Mouse (Mus musculus): ENCODE results near the gene Tgfbi.

Gene Tgfbi

GRCm38 (mm10) chr13:56644031-56644430, 34.7 kb downstream of the Tgfbi start:
- no peak for DNase-seq

- no peak for DNase-seq
These were observed 36.4 kb downstream of the Tgfbi start for GRCm38 (mm10) chr13:56645744-56646143.

- DNase-seq: peak; percentile 49
These were observed 38.5 kb downstream of the Tgfbi start for GRCm38 (mm10) chr13:56647597-56648405.

GRCm38 (mm10) chr13:56650020-56650419, 40.7 kb downstream of the Tgfbi start:
- DNase-seq: no peak

- DNase-seq: no peak
These were observed 43.1 kb downstream of the Tgfbi start for GRCm38 (mm10) chr13:56652381-56652780.

- no peak for DNase-seq
These were observed 44.9 kb downstream of the Tgfbi start for GRCm38 (mm10) chr13:56654176-56654575.

- peak; percentile 90 for DNase-seq
These were observed 48.7 kb downstream of the Tgfbi start for GRCm38 (mm10) chr13:56657946-56658512.

- peak; percentile 61 for DNase-seq
These were observed 49.6 kb downstream of the Tgfbi start for GRCm38 (mm10) chr13:56658931-56659330.

- DNase-seq: no peak
These were observed 52.7 kb downstream of the Tgfbi start for GRCm38 (mm10) chr13:56661914-56662621.

- no peak for DNase-seq
These were observed 55.2 kb downstream of the Tgfbi start for GRCm38 (mm10) chr13:56664256-56665170.

GRCm38 (mm10) chr13:56671206-56671605, 61.9 kb downstream of the Tgfbi start:
- DNase-seq: no peak

GRCm38 (mm10) chr13:56677731-56678130, 68.4 kb downstream of the Tgfbi start:
- peak; percentile 63 for DNase-seq

GRCm38 (mm10) chr13:56678188-56678787, 69.0 kb downstream of the Tgfbi start:
- peak; percentile 71 for DNase-seq

GRCm38 (mm10) chr13:56678826-56679504, 69.6 kb downstream of the Tgfbi start:
- no peak for DNase-seq

GRCm38 (mm10) chr13:56681924-56682323, 72.6 kb downstream of the Tgfbi start:
- DNase-seq: no peak

- peak; percentile 90 for DNase-seq
These were observed 73.0 kb downstream of the Tgfbi start for GRCm38 (mm10) chr13:56682326-56682725.

GRCm38 (mm10) chr13:56683306-56683705, 74.0 kb downstream of the Tgfbi start:
- no peak for DNase-seq
